Mouse (Mus musculus): ENCODE measurements around the gene Ppp1ca.

DNA sequence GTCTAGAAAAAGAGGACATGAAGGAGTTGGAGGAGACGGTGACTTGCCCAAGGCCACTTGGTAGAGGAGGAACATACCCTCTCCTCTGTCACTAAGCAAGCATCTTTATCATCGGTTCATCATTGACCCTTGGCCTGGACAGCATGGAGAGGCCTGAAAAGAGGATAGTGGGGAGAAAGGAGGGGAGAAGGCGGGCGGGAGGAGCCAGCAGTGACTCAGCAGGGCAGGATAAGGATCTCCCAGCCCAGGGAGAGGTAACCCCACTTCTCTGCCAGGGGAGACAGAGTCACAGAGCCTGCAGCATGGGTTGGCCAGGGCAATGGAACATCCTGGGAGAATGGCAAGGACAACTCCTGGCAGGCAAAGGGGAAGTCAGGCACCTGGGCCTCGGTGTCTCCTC, 16.7 kb downstream of the Ppp1ca start:
- TF ChIP-seq CTCF (IDR thresholded peaks at IDR 0.05; ENCODE audit: low read depth) (no peak), EP300 (IDR thresholded peaks at IDR 0.05; ENCODE audit: low read depth) (no peak)

Data from heart, postnatal 0 days (tissue).